Mouse (Mus musculus) heart, adult 2 months (tissue): ENCODE measurements around the gene Lct.

Experiments
- CTCF ChIP-seq: fragments of 200-600 bp; IDR thresholded peaks from 2 replicates; pipeline ENCODE4 v1.8.1; 2022; ENCODE audit warnings: antibody characterized with exemption, mild to moderate bottlenecking, moderate library complexity
- EP300 ChIP-seq: fragments of 200-500 bp; IDR thresholded peaks from 2 replicates; pipeline ENCODE4 v1.6.1; 2011; ENCODE audit warnings: low read depth, low read length, control low read depth; ENCODE audit not compliant: insufficient read depth
- POLR2A ChIP-seq: fragments of 200-500 bp; IDR thresholded peaks from 2 replicates; pipeline ENCODE4 v1.6.1; 2011; ENCODE audit warnings: mild to moderate bottlenecking, low read depth, low read length, control low read depth; ENCODE audit not compliant: insufficient read depth

DNA sequence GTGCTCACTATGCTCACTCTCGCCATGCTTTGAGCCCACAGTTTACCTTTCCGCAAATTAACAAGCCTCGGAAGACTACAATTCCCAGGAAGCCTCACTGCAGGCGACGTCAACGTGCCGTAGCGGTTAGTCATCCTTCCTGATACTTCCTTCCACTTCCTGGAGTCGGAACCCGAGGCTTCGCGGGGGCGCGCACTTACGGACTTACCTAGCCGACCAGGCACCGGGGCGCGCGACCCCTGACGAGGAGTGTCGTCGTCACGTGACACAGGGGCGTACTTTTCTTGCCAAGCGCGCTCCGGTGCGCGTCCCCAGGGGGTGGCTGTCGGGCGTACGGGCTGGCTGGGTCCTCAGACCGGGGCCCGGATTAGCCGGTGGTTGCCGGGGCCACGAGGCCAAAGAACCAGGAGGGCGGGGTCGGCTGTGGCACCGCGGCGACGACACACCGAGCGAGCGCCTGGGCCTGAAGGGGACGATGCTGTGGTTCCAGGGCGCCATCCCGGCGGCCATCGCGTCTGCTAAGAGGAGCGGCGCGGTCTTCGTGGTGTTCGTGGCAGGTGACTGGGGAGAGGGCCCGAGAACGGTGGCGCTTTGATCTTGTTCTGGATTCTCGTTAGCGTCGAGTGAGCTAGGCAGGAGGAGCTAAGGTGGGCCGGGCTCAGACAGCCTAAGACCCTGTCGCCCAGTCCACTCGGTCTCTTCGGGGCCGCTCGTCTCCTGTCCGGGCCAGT is 84.0 kb downstream of the Lct start:
- TF ChIP-seq POLR2A = peak; percentile 69
- peak; percentile 67; the same call in 1 of the 2 replicates for TF ChIP-seq EP300
- no peak for TF ChIP-seq CTCF
